Mouse (Mus musculus) WW6 (cell line): ENCODE measurements around the gene Fam228a.
"Not testable (repeated sequence)": the region's sequence is repeated elsewhere in the genome, so short reads cannot be mapped to it uniquely, and the experiment has no call there.

Source experiments
- DNase-seq: peaks from one replicate; pipeline ENCODE4 v3.0.0-alpha.2; 2013; ENCODE audit warnings: low read depth, low spot score

The Fam228a gene

GRCm38 (mm10) chr12:4719066-4719761 is 19.0 kb downstream of the Fam228a start:
- no peak for DNase-seq

- DNase-seq = no peak
These were observed 20.8 kb downstream of the Fam228a start for GRCm38 (mm10) chr12:4717417-4717816.

GRCm38 (mm10) chr12:4715606-4716005 is 22.6 kb downstream of the Fam228a start:
- no peak for DNase-seq

- no peak for DNase-seq
These were observed 24.9 kb downstream of the Fam228a start for GRCm38 (mm10) chr12:4713361-4713760.

GRCm38 (mm10) chr12:4709926-4710325 is 28.3 kb downstream of the Fam228a start:
- no peak for DNase-seq

- no peak for DNase-seq
These were observed 29.2 kb downstream of the Fam228a start for GRCm38 (mm10) chr12:4708881-4709604.

GRCm38 (mm10) chr12:4708296-4708695 is 29.9 kb downstream of the Fam228a start:
- DNase-seq = no peak

- DNase-seq = no peak
These were observed 30.7 kb downstream of the Fam228a start for GRCm38 (mm10) chr12:4707488-4708017.

GRCm38 (mm10) chr12:4706901-4707300 is 31.3 kb downstream of the Fam228a start:
- no peak for DNase-seq

- DNase-seq = no peak
These were observed 32.1 kb downstream of the Fam228a start for GRCm38 (mm10) chr12:4706175-4706574.

GRCm38 (mm10) chr12:4705626-4706025 is 32.6 kb downstream of the Fam228a start:
- DNase-seq = not testable (repeated sequence)

- DNase-seq = no peak
These were observed 43.7 kb downstream of the Fam228a start for GRCm38 (mm10) chr12:4694534-4694933.

- no peak for DNase-seq
These were observed 47.0 kb downstream of the Fam228a start for GRCm38 (mm10) chr12:4691193-4691592.

GRCm38 (mm10) chr12:4689341-4689740 is 48.9 kb downstream of the Fam228a start:
- no peak for DNase-seq

- DNase-seq = no peak
These were observed 49.8 kb downstream of the Fam228a start for GRCm38 (mm10) chr12:4688386-4688785.

- DNase-seq = no peak
These were observed 52.8 kb downstream of the Fam228a start for GRCm38 (mm10) chr12:4685441-4685840.

GRCm38 (mm10) chr12:4679971-4680370 is 58.3 kb downstream of the Fam228a start:
- no peak for DNase-seq

- DNase-seq = no peak
These were observed 61.9 kb downstream of the Fam228a start for GRCm38 (mm10) chr12:4676336-4676735.

GRCm38 (mm10) chr12:4665675-4666037 is 72.6 kb downstream of the Fam228a start:
- DNase-seq = no peak

- no peak for DNase-seq
These were observed 73.1 kb downstream of the Fam228a start for GRCm38 (mm10) chr12:4664929-4665674.
